Mouse (Mus musculus) small intestine, adult 2 months (tissue): ENCODE data around the gene St3gal4.

ENCODE experiments used
- CTCF ChIP-seq: fragments of 200-500 bp; IDR thresholded peaks from 2 replicates; pipeline ENCODE4 v1.5.1; 2012; ENCODE audit warnings: low read depth, mild to moderate bottlenecking, control low read depth, inconsistent platforms, low read length, moderate library complexity, mixed read lengths; ENCODE audit not compliant: insufficient replicate concordance, insufficient read length; ENCODE audit errors: extremely low read depth
- POLR2A ChIP-seq: fragments of 200-500 bp; IDR thresholded peaks from 2 replicates; pipeline ENCODE4 v1.6.1; 2012; ENCODE audit warnings: low read depth, mild to moderate bottlenecking, control low read depth, inconsistent platforms, low read length, moderate library complexity

DNA sequence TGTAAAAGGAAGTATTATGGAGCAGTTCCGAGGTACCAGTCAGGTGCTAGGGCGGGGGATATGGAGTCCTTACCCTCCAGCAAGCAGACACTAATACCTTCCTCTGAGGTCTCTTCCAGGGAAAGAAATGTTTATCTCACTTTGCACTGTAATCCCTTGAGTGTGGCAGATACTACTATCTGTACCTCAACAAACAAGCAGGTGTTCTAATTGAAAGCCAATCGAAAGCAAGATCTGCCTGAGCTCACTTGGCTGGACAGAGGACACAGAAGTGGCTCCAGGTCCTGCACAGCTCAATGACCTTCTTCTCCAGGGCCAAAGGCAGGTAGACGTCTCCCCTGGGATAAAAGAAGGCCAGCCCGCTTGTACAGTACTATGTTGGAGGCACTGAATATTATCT, 9.0 kb downstream of the St3gal4 start:
- TF ChIP-seq CTCF (no peak), POLR2A (no peak)
